Mouse (Mus musculus) adrenal gland, adult 18-20 months (tissue): ENCODE measurements around the gene Sh2d5. TPM values are rescaled to one million over a fixed set of nuclear protein-coding genes. Genes with fewer than 3 reads are reported as not detected.
A peak's percentile ranks its signal among the peaks of the same experiment; 100 is the strongest.

Source experiments
- DNase-seq, 2 experiments: peaks; one replicate each; pipeline ENCODE4 v3.0.0; 2021 to 2022; ENCODE audit warnings: low spot score in 2 of 2
- total RNA-seq, 2 experiments: library from RNA; stranded (reverse); gene quantifications; 1 replicate in 1 of 2; 2 replicates in 1 of 2; pipeline ENCODE4 v1.2.3; 2021

The Sh2d5 gene
- total RNA-seq, 2 experiments from 2014 or later: 1.6 to 2.2 TPM

- no peak for DNase-seq
Measured at GRCm38 (mm10) chr4:138258663-138259062, 8.5 kb downstream of the Sh2d5 start.

GRCm38 (mm10) chr4:138259482-138259881, 9.3 kb downstream of the Sh2d5 start:
- DNase-seq: no peak

GRCm38 (mm10) chr4:138261843-138262681, 11.9 kb downstream of the Sh2d5 start:
- peak; percentile 86 to 90 for DNase-seq

GRCm38 (mm10) chr4:138267869-138268268, 17.7 kb downstream of the Sh2d5 start:
- DNase-seq: no peak

GRCm38 (mm10) chr4:138272011-138272997, 22.1 kb downstream of the Sh2d5 start:
- DNase-seq: no peak

GRCm38 (mm10) chr4:138278346-138278745, 28.1 kb downstream of the Sh2d5 start:
- no peak for DNase-seq

GRCm38 (mm10) chr4:138282834-138283233, 32.6 kb downstream of the Sh2d5 start:
- DNase-seq: peak in 1 of 2 experiments; percentile 45

- no peak for DNase-seq
Measured at GRCm38 (mm10) chr4:138286411-138286810, 36.2 kb downstream of the Sh2d5 start.

- DNase-seq: no peak
Measured at GRCm38 (mm10) chr4:138288691-138289090, 38.5 kb downstream of the Sh2d5 start.

- DNase-seq: no peak
Measured at GRCm38 (mm10) chr4:138292028-138292427, 41.8 kb downstream of the Sh2d5 start.

GRCm38 (mm10) chr4:138293261-138293948, 43.2 kb downstream of the Sh2d5 start:
- no peak for DNase-seq

- no peak for DNase-seq
Measured at GRCm38 (mm10) chr4:138293949-138294550, 43.8 kb downstream of the Sh2d5 start.

GRCm38 (mm10) chr4:138301271-138301780, 51.1 kb downstream of the Sh2d5 start:
- no peak for DNase-seq

- DNase-seq: no peak
Measured at GRCm38 (mm10) chr4:138303011-138303410, 52.8 kb downstream of the Sh2d5 start.

GRCm38 (mm10) chr4:138303742-138304141, 53.5 kb downstream of the Sh2d5 start:
- no peak for DNase-seq

GRCm38 (mm10) chr4:138304340-138305104, 54.3 kb downstream of the Sh2d5 start, which contains the start of gene Ddost:
Gene Ddost, plus strand, starts transcription at chr4:138304730.
- peak; percentile 89 to 92 for DNase-seq

GRCm38 (mm10) chr4:138307025-138307424, 56.8 kb downstream of the Sh2d5 start:
- no peak for DNase-seq

GRCm38 (mm10) chr4:138307739-138308138, 57.5 kb downstream of the Sh2d5 start:
- DNase-seq: no peak

GRCm38 (mm10) chr4:138310311-138310910, 60.2 kb downstream of the Sh2d5 start:
- no peak for DNase-seq
